Mouse (Mus musculus): ENCODE measurements around the gene 9030612E09Rik. TPM values are rescaled to one million over a fixed set of nuclear protein-coding genes. Genes with fewer than 3 reads are reported as not detected.

9030612E09Rik gene
- polyA plus RNA-seq, 1 experiment from 2014 or later: 2.3 TPM

DNA sequence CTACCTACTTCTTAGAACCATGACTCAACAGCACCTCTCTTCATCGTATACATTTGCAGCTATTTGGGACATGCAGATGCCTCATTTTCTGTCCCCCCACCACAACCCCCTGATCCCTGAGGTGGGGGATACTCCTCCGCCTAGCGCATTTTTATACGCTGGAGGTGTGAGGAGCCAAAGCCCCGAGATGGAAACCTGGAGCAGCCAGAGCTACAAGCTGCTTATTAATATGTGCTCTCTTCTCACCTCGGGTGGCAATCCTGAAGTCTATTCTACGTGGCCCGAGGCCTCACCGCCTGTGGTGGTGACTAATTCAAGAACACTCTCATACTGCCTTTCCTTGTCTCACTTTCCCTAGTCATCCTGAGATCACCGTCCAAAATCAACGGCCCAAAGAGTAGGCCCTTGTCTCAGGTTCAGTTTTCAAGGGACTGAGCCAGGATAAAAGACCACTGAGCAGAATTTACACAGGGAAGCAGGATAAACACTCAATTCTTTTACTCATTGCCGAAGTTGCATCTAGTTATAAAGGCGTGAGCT is 42.9 kb downstream of the 9030612E09Rik start:
- Histone ChIP-seq H3K36me3 (no peaks in the 10 kb centered on the region), H3K27me3 (no peaks in the 10 kb centered on the region), H3K4me2 (no peak overlapping the region), H3K9ac (no peak overlapping the region), H3K4me1 (replicated peaks) (peaks cover 13% of the 10 kb centered on the region), H3K9me3 (no peaks in the 10 kb centered on the region), H3K4me3 (no peak overlapping the region), H3K27ac (replicated peaks) (no peak overlapping the region)
- 91% methylated on average over 13 of the region's 13 CpGs for WGBS
- ATAC-seq (ENCODE audit: low FRiP score, low read depth): no peak

DNA sequence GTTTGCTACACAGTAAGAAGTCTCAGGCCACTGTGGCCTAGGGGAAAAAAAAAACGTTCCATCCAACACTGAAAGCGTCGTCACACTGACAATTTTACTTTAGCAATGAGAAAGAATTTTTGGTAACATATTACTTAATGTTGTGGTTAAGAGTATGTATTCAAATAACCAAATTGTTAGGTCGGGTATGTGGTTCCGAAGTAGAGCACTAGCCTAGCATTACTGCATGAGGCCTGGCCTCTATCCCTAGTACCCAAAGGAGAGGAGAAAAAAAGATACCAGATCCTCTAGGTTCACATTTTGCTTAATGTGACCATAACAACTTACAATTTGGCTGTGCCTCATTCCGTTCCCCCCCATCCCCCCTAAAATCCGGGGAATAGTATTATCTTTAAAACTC is 46.0 kb downstream of the 9030612E09Rik start:
- Histone ChIP-seq H3K36me3 (no peaks in the 10 kb centered on the region), H3K27me3 (no peaks in the 10 kb centered on the region), H3K27ac (replicated peaks) (peak overlapping the region; percentile 94), H3K4me1 (replicated peaks) (peaks cover 18% of the 10 kb centered on the region), H3K9ac (peak overlapping the region; percentile 95), H3K4me3 (peak overlapping the region; percentile 78), H3K9me3 (no peaks in the 10 kb centered on the region), H3K4me2 (peak overlapping the region; percentile 68)
- WGBS: 22% methylated on average over 7 of the region's 7 CpGs
- no peak for ATAC-seq (ENCODE audit: low FRiP score, low read depth)

DNA sequence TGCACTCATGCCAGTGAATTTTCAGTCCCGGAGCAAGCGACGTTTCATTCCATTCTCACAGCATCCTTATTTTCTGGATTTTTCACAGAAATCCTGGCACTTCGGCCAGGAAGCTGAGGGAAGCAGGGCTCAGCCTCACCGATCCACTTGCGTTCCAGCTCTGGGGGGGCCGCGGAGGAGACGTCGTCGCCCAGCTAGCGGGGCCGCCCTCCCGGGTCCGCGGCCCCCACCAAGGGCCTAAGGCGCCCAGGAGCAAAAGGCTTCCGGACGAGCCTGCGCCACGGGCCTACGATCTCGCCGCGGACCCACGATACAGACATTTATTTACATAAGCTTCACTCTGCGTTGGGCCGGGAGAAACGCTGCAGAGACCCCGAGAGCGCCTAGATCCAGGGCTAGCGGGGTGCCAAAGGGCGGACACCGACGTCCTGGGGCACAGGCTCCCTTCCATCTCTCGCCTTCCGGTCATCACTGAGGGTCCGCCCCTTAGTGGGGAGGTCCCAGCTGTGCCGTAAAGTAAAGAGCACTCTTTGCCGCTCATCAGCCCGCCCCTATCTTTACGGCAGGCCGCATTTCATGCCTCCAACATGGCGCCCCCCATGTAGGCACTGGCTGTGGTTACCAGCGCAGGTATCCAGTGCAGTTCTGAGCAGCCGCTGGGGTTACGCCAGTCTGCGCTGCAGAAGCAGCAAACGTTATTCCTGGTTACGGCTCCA is 46.6 kb downstream of the 9030612E09Rik start, which contains the start of gene Pdss2:
TSS of gene Pdss2 (plus strand) at position 577 of the 716 bp plus-strand sequence.
- Histone ChIP-seq H3K36me3 (no peaks in the 10 kb centered on the region), H3K27ac (replicated peaks) (peak within 1 kb of the TSS; percentile 94), H3K4me1 (replicated peaks) (peaks cover 18% of the 10 kb centered on the region), H3K27me3 (no peaks in the 10 kb centered on the region), H3K9me3 (no peaks in the 10 kb centered on the region), H3K4me3 (peak within 1 kb of the TSS; percentile 78), H3K9ac (peak within 1 kb of the TSS; percentile 95), H3K4me2 (peak within 1 kb of the TSS; percentile 96)
- ATAC-seq (ENCODE audit: low FRiP score, low read depth): peak; percentile 99
- under 1% methylated on average over 50 of the region's 50 CpGs for WGBS

DNA sequence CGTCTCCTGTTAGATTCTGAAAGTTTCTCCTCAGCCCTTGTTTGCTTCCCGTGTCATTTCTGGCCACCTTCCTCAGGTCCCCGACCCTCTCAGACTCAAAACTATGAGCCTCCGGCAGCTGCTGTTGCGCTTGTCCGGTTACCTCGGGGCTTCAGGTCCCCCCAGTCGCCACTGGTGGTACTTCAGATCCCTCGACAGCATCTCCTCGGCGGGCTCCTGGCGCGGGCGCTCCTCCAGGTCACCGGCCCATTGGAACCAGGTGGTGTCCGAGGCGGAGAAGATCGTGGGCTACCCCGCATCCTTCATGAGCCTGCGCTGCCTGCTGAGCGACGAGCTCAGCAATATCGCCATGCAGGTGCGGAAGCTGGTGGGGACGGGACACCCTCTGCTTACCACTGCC is 47.2 kb downstream of the 9030612E09Rik start:
- peak; percentile 60 for ATAC-seq (ENCODE audit: low FRiP score, low read depth)
- Histone ChIP-seq H3K36me3 (no peaks in the 10 kb centered on the region), H3K27ac (replicated peaks) (peak overlapping the region; percentile 94), H3K4me1 (replicated peaks) (peaks cover 18% of the 10 kb centered on the region), H3K9me3 (no peaks in the 10 kb centered on the region), H3K9ac (peak overlapping the region; percentile 95), H3K4me2 (peak overlapping the region; percentile 96), H3K27me3 (no peaks in the 10 kb centered on the region), H3K4me3 (peak overlapping the region; percentile 78)
- WGBS: 1% methylated on average over 25 of the region's 25 CpGs

DNA sequence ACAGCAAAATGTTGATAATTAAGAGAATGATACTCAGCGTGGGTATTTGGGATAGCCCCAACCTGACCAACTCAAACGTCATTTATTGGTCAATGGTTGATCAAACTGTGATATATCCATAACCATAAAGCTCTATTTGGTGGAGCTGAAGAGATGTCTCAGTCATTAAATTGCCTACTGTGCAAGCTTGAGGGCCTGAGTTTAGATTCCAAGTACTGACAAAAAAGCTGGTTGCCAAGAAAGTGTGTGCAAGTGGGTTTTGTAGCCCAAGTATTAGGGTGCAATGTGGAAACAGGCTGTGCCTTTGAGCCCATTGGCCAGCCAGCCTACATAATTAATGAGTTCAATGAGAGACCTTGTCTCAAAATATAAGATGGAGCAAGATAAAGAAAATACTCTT is 48.9 kb downstream of the 9030612E09Rik start:
- no peak for ATAC-seq (ENCODE audit: low FRiP score, low read depth)
- Histone ChIP-seq H3K9me3 (no peaks in the 10 kb centered on the region), H3K4me2 (no peak overlapping the region), H3K27me3 (no peaks in the 10 kb centered on the region), H3K36me3 (no peaks in the 10 kb centered on the region), H3K27ac (replicated peaks) (no peak overlapping the region), H3K4me3 (no peak overlapping the region), H3K4me1 (replicated peaks) (peaks cover 18% of the 10 kb centered on the region), H3K9ac (no peak overlapping the region)
- whole genome bisulfite sequencing: 96% methylated on average over 2 of the region's 2 CpGs

Other genes with a start within 250 kb of the 9030612E09Rik start
- gene Sobp, start 174 bp upstream of the 9030612E09Rik start, polyA plus RNA-seq (2015; fragmentation: Nextera tagmentation; extraction: Ambion mirVana): 13.2 and 13.3 TPM in 2 replicates
- gene Pdss2, start 46.8 kb downstream of the 9030612E09Rik start, polyA plus RNA-seq (2015; fragmentation: Nextera tagmentation; extraction: Ambion mirVana): 16.6 and 17.0 TPM in 2 replicates

Data from hindbrain, embryonic 15.5 days (tissue).